Mouse (Mus musculus): ENCODE measurements at regions not wholly inside any gene's neighbourhood (a gene's known extent, or its start where the extent isn't known, plus 50 kb on each side); places are given as distances from the start of the nearest gene placed in this dataset.

DNA sequence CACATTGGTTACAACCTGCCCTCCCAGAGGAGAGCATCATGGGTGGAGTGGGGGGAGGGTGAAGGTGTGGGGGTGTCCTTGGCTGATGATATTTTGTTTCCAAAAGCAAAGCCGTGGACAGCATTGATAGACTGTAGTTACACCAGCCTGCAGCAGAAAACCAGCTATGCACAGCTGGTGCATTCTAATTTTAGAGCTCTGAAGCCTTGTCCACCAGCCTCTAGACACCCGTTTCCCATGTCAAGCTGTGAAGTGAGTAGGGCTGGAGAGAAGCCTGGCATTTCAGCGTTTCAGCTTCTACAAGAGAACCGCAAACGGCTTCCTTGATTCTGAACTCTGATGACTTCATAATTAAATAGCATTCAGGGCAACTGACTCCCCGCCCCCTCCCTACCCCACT lies 310.7 kb upstream of the Rorb start:
- no peak overlapping the region for H3K4me3 ChIP-seq
- WGBS: 37% methylated on average over 6 of the region's 6 CpGs
- H3K4me1 ChIP-seq: peaks cover 10% of the 10 kb centered on the region
- H3K4me2 ChIP-seq: peak overlapping the region; percentile 44
- H3K36me3 ChIP-seq: no peaks in the 10 kb centered on the region
- H3K9me3 ChIP-seq: no peaks in the 10 kb centered on the region
- H3K27me3 ChIP-seq (replicated peaks): no peaks in the 10 kb centered on the region
- no peak for ATAC-seq (ENCODE audit: extremely low read depth, insufficient number of reproducible peaks, low FRiP score, low TSS enrichment)
- H3K27ac ChIP-seq (replicated peaks): peak overlapping the region; percentile 53
- no peak overlapping the region for H3K9ac ChIP-seq

Data from heart, embryonic 13.5 days (tissue).